In the genomic region with DNA sequence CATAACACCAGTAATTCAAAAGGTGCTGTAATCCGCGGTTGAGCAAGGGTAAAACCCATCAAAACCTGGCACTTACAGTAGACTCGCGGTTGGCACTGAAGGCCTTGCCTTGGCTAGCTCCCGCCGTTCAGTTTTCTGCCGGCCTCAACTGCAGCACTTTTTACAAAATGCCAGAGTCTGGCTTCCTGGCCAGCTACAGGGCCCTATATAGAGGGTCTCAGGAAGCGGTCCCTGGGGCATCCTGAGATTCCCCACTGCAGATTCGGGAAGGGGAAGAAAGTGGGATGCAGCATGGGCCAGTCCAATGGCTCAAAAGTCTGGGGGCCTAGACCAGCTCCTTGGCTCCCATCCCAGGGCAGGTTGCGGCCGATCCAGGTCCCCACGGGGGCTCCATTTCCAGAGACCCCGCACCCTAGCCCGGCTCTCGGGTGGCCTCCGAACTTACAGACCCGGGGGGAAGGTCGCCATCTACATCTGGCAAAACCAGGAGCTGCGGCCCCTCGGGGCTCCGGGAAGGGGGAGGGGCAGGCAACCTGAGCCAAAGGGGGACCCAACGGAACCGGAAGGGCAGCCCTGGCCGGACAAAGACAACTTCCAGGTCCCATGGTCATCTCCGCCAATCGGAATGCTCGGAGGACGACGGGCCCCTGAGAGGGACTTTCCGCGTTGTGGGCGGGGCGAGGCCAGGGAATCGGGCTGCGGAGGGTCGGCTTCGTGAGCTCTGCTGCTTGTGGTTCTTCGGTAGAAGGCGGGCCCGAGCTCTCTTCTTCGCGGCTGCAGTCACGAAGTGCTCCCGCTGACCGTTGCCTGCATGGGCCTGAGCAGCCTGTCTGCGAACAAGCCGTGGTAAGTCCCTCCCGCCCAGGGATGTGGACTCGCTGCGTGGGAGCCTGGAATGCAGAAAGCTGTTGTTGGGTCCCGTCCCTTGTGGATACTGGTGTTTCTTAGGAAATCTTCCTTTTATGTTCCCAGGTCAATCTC, we compare ENCODE assay signal across 8 mouse cellular contexts. TPM values are rescaled to one million over a fixed set of nuclear protein-coding genes. Genes with fewer than 3 reads are reported as not detected.
DNase-seq lines count a peak whose midpoint lies in the region; ATAC-seq and TF ChIP-seq lines count a peak whose summit lies in the region.

Zbtb26 (minus strand) TSS at position 525 of the 981 bp plus-strand sequence.
Zbtb6 (minus strand) TSS at position 561 of the 981 bp plus-strand sequence.
Rabgap1 (plus strand) TSS at position 669 of the 981 bp plus-strand sequence.

- peak; percentile 99 for ATAC-seq in heart, embryonic 12.5 days (ENCODE audit: insufficient number of reproducible peaks, low FRiP score)
- ATAC-seq in kidney, postnatal 0 days (replicated peaks; ENCODE audit: low FRiP score, low read depth): peak; percentile 99
- peak; percentile 100 for ATAC-seq in monocyte, adult 5-6 weeks (replicated peaks; ENCODE audit: insufficient number of reproducible peaks, low FRiP score, low TSS enrichment, poor library complexity, severe bottlenecking)

- peak within 1 kb of the TSS; percentile 86 for H3K9ac ChIP-seq in heart, embryonic 12.5 days
- peak within 1 kb of the TSS; percentile 86 for H3K9ac ChIP-seq in kidney, postnatal 0 days (ENCODE audit: low read depth, low read length)
- H3K9ac ChIP-seq in liver, adult 2 months (ENCODE audit: low read depth, low read length): peak within 1 kb of the TSS; percentile 96

- peak; percentile 93 for DNase-seq in CD4-positive, CD25-positive, alpha-beta regulatory T cell, adult 2 months (ENCODE audit: low read depth, low spot score)
- DNase-seq in brain, embryonic 18.5 days (ENCODE audit: low read depth, low spot score): peak; percentile 84
- DNase-seq in kidney, postnatal 0 days (ENCODE audit: low spot score): peak; percentile 98
- DNase-seq in liver, adult 2 months (ENCODE audit: extremely low read depth, low read depth, low spot score): peak; percentile 84
- peak; percentile 94 to 95 for DNase-seq in spleen, postnatal 36 days (ENCODE audit: low spot score in 2 of 2)

- H3K27me3 ChIP-seq in erythroblast, embryonic 14.5 days (ENCODE audit: control insufficient read depth): no peaks in the 10 kb centered on the region
- no peaks in the 10 kb centered on the region for H3K27me3 ChIP-seq in heart, embryonic 12.5 days (replicated peaks)
- H3K27me3 ChIP-seq in kidney, postnatal 0 days (ENCODE audit: insufficient read depth, low read length): no peaks in the 10 kb centered on the region
- no peaks in the 10 kb centered on the region for H3K27me3 ChIP-seq in liver, adult 2 months (ENCODE audit: control insufficient read depth, insufficient read depth, low read length)

- TF ChIP-seq CTCF in kidney, postnatal 0 days (IDR thresholded peaks at IDR 0.05; ENCODE audit: low read depth): 0 out of 2 replicates have a peak, but pooled peaks have one; percentile 0
- no peak for TF ChIP-seq CTCF in liver, adult 2 months (IDR thresholded peaks at IDR 0.05; ENCODE audit: low read depth, low read length)

- H3K36me3 ChIP-seq in erythroblast, embryonic 14.5 days (ENCODE audit: control insufficient read depth): peaks cover 2% of the 10 kb centered on the region
- H3K36me3 ChIP-seq in heart, embryonic 12.5 days: no peaks in the 10 kb centered on the region
- no peaks in the 10 kb centered on the region for H3K36me3 ChIP-seq in kidney, postnatal 0 days (ENCODE audit: insufficient read depth, low read length)
- H3K36me3 ChIP-seq in liver, adult 2 months (ENCODE audit: control insufficient read depth, insufficient read depth, low read length): no peaks in the 10 kb centered on the region

- peak within 1 kb of the TSS; percentile 82 for H3K4me2 ChIP-seq in heart, embryonic 12.5 days
- H3K4me2 ChIP-seq in kidney, postnatal 0 days (ENCODE audit: low read length): peak within 1 kb of the TSS; percentile 57

- H3K79me2 ChIP-seq in liver, adult 2 months (ENCODE audit: control insufficient read depth, insufficient read depth, low read length): peaks cover 5% of the 10 kb centered on the region; the same call in 1 of the 2 replicates

- H3K9me3 ChIP-seq in erythroblast, embryonic 14.5 days (ENCODE audit: control insufficient read depth, low read length): no peaks in the 10 kb centered on the region
- no peaks in the 10 kb centered on the region for H3K9me3 ChIP-seq in heart, embryonic 12.5 days (replicated peaks)
- H3K9me3 ChIP-seq in kidney, postnatal 0 days (replicated peaks; ENCODE audit: low read length): no peaks in the 10 kb centered on the region

- peak within 1 kb of the TSS; percentile 85 for H3K4me3 ChIP-seq in erythroblast, embryonic 14.5 days (replicated peaks)
- H3K4me3 ChIP-seq in heart, embryonic 12.5 days: peak within 1 kb of the TSS; percentile 65
- H3K4me3 ChIP-seq in kidney, postnatal 0 days (replicated peaks; ENCODE audit: low read depth, low read length): peak within 1 kb of the TSS; percentile 76
- H3K4me3 ChIP-seq in liver, adult 2 months (ENCODE audit: insufficient read depth, low read depth, low read length): peak within 1 kb of the TSS; percentile 99

- peaks cover 48% of the 10 kb centered on the region for H3K4me1 ChIP-seq in erythroblast, embryonic 14.5 days (ENCODE audit: control insufficient read depth)
- H3K4me1 ChIP-seq in heart, embryonic 12.5 days (replicated peaks): peaks cover 9% of the 10 kb centered on the region
- no peaks in the 10 kb centered on the region; the same call in 1 of the 2 replicates for H3K4me1 ChIP-seq in kidney, postnatal 0 days (replicated peaks; ENCODE audit: insufficient read depth, low read length)
- H3K4me1 ChIP-seq in liver, adult 2 months (ENCODE audit: control insufficient read depth, insufficient read depth, low read length): peaks cover 5% of the 10 kb centered on the region; the same call in 1 of the 2 replicates

- under 1% methylated on average over 51 of the region's 51 CpGs for WGBS in heart, embryonic 12.5 days
- WGBS in kidney, postnatal 0 days: under 1% methylated on average over 51 of the region's 51 CpGs
- WGBS in liver, adult 2 months: under 1% methylated on average over 51 of the region's 51 CpGs

- TF ChIP-seq POLR2A in liver, adult 2 months (IDR thresholded peaks at IDR 0.05; ENCODE audit: extremely low read depth, insufficient read depth, low read length): peak; percentile 56; the same call in 1 of the 2 replicates

- H3K27ac ChIP-seq in heart, embryonic 12.5 days (ENCODE audit: poor library complexity, severe bottlenecking): peak within 1 kb of the TSS; percentile 88
- peak within 1 kb of the TSS; percentile 88 for H3K27ac ChIP-seq in kidney, postnatal 0 days
- peak within 1 kb of the TSS; percentile 76 for H3K27ac ChIP-seq in liver, adult 2 months (replicated peaks; ENCODE audit: insufficient read depth, low read depth, low read length)

RNA-seq across cellular contexts. Expression of gene Zbtb26, which starts in this region (rescaled TPM):
- 0.03 TPM in 1 of 2 replicates, not detected in the other for polyA plus RNA-seq in erythroblast, embryonic 14.5 days (2012)
- 7.2 and 7.4 TPM in 2 replicates for polyA plus RNA-seq in heart, embryonic 12.5 days (2016; fragmentation: Nextera tagmentation; extraction: Ambion mirVana)
- polyA plus RNA-seq in kidney, postnatal 0 days (2015; fragmentation: Nextera tagmentation; extraction: Ambion mirVana): 3.5 and 4.8 TPM in 2 replicates
- total RNA-seq in liver, adult 2 months (2014; rRNA removed): 5.1 and 6.5 TPM in 2 replicates
- polyA plus RNA-seq in liver, adult 2 months (2012; rRNA removed): 0.70 and 1.1 TPM in 2 replicates
- 10.5 to 20.5 TPM (median 13.9 TPM) in 3 replicates for total RNA-seq in monocyte, adult 5-6 weeks (2017)

RNA-seq across cellular contexts. Expression of gene Zbtb6, which starts in this region (rescaled TPM):
- polyA plus RNA-seq in erythroblast, embryonic 14.5 days (2012): 0.01 and 0.04 TPM in 2 replicates
- polyA plus RNA-seq in heart, embryonic 12.5 days (2016; fragmentation: Nextera tagmentation; extraction: Ambion mirVana): 4.7 and 5.4 TPM in 2 replicates
- polyA plus RNA-seq in kidney, postnatal 0 days (2015; fragmentation: Nextera tagmentation; extraction: Ambion mirVana): 5.0 and 5.3 TPM in 2 replicates
- 8.2 and 8.5 TPM in 2 replicates for total RNA-seq in liver, adult 2 months (2014; rRNA removed)
- polyA plus RNA-seq in liver, adult 2 months (2012; rRNA removed): 0.88 and 1.1 TPM in 2 replicates
- total RNA-seq in monocyte, adult 5-6 weeks (2017): 34.4 to 36.5 TPM (median 35.6 TPM) in 3 replicates

RNA-seq across cellular contexts. Expression of gene Rabgap1, which starts in this region (rescaled TPM):
- polyA plus RNA-seq in erythroblast, embryonic 14.5 days (2012): 0.07 and 0.09 TPM in 2 replicates
- polyA plus RNA-seq in heart, embryonic 12.5 days (2016; fragmentation: Nextera tagmentation; extraction: Ambion mirVana): 37.2 and 39.2 TPM in 2 replicates
- 28.3 and 30.5 TPM in 2 replicates for polyA plus RNA-seq in kidney, postnatal 0 days (2015; fragmentation: Nextera tagmentation; extraction: Ambion mirVana)
- 18.2 and 19.1 TPM in 2 replicates for total RNA-seq in liver, adult 2 months (2014; rRNA removed)
- polyA plus RNA-seq in liver, adult 2 months (2012; rRNA removed): 3.4 and 4.0 TPM in 2 replicates
- 36.5 to 57.2 TPM (median 42.7 TPM) in 3 replicates for total RNA-seq in monocyte, adult 5-6 weeks (2017)

Comparison
In these comparisons a context has a peak if more than half of its experiments do, and no peak if none do; other contexts are left out.
1. Peak in every context shown above with its lines: DNase-seq, ATAC-seq, H3K4me3 ChIP-seq and H3K27ac ChIP-seq.